Mouse (Mus musculus): ENCODE measurements around the gene Trim80. TPM values are rescaled to one million over a fixed set of nuclear protein-coding genes. Genes with fewer than 3 reads are reported as not detected.

The Trim80 gene
- polyA plus RNA-seq, 1 experiment: 0.28 TPM

DNA sequence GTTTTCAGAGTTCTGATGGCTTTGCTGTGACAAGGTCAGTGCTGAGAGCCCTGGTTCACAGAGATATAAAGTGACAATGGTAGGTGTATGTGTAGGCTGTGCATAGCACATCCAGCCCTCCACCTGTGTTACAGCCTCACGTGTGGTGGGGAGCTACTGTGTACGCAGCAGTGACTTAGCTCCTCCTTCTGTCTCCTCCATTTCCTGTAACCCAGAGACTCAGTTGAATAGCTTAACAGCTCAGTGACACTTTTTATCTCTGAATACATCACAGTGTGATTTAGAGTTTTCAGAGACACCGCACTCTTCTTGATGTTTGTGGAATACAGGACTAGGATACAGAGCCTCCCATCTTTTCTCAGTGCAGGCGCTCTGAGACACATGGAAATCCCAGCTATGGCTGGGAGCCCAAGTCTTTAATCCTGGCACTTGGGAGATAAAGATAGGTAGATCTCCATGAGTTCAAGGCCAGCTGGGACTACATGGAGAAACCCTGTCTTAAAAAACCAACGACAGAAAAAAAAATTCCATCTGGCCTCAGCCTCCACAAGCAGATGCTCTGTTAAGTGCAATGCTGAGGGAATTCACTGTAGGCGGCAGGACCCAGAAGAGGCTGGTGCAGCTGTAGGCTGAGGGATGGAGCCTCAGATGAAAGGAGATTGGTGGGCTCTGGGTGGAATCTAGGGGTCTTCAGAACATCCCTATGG lies 41.4 kb downstream of the Trim80 start:
- Histone ChIP-seq H3K36me3 (ENCODE audit: control insufficient read depth, insufficient read depth, low read length) (no peaks in the 10 kb centered on the region), H3K4me1 (ENCODE audit: control insufficient read depth, insufficient read depth, low read length) (no peaks in the 10 kb centered on the region), H3K27ac (ENCODE audit: insufficient read depth, low read depth, low read length) (no peak overlapping the region), H3K4me3 (ENCODE audit: insufficient read depth, low read depth, low read length) (no peak overlapping the region), H3K27me3 (replicated peaks; ENCODE audit: control insufficient read depth, insufficient read depth, low read length) (no peaks in the 10 kb centered on the region)
- TF ChIP-seq POLR2A (IDR thresholded peaks at IDR 0.05; ENCODE audit: low read depth, low read length) (no peak), CTCF (conservative IDR thresholded peaks at IDR 0.05; ENCODE audit: insufficient read depth, insufficient read length, low read depth, low read length) (no peak)
- no peak for DNase-seq
- 82% methylated on average over 6 of the region's 6 CpGs for WGBS

DNA sequence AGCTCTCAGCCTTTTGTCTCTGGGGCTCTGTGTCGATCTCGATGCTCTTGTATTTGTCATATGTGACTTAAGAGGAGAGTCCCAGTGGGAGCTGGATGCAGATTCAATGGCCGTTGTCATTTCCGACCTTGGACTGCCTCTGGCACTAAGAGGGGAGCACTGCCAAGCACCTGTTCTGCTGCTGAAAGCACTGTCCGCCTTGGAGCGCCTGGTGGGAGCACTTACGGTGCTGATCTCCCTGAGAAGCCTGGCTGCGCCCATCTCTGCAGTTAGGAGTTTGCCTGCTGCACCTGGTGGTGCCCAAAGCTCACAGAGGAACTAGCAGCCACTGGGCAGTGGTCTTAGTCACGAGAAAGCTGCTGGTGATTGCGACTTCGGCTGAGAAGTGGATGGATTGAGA lies 42.9 kb downstream of the Trim80 start:
- 72% methylated on average over 11 of the region's 11 CpGs for WGBS
- H3K27ac ChIP-seq (ENCODE audit: insufficient read depth, low read depth, low read length): no peak overlapping the region
- no peak for TF ChIP-seq CTCF (conservative IDR thresholded peaks at IDR 0.05; ENCODE audit: insufficient read depth, insufficient read length, low read depth, low read length)
- no peak for TF ChIP-seq POLR2A (IDR thresholded peaks at IDR 0.05; ENCODE audit: low read depth, low read length)
- no peaks in the 10 kb centered on the region for H3K27me3 ChIP-seq (replicated peaks; ENCODE audit: control insufficient read depth, insufficient read depth, low read length)
- no peak overlapping the region for H3K4me3 ChIP-seq (ENCODE audit: insufficient read depth, low read depth, low read length)
- H3K36me3 ChIP-seq (ENCODE audit: control insufficient read depth, insufficient read depth, low read length): no peaks in the 10 kb centered on the region
- H3K4me1 ChIP-seq (ENCODE audit: control insufficient read depth, insufficient read depth, low read length): no peaks in the 10 kb centered on the region
- DNase-seq: no peak

DNA sequence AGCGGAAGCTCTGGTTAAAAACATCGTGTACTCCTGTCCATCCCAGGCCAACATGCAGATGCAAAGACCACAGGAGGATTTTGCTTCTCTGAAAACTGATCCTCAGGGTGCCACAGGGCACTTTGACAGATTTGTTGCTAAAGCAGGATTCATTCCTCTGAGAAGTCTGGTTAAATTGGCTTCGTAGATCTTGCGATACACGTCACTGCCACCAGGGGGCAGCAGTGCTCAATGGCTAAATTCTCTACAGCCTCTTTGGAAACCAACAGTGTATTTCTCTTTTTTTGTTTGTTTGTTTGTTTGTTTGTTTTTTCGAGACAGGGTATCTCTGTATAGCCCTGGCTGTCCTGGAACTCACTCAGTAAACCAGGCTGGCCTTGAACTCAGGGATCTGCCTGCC lies 43.4 kb downstream of the Trim80 start:
- DNase-seq: peak; percentile 75
- WGBS: 18% methylated on average over 6 of the region's 6 CpGs
- no peak overlapping the region for H3K27ac ChIP-seq (ENCODE audit: insufficient read depth, low read depth, low read length)
- no peak overlapping the region for H3K4me3 ChIP-seq (ENCODE audit: insufficient read depth, low read depth, low read length)
- no peaks in the 10 kb centered on the region for H3K27me3 ChIP-seq (replicated peaks; ENCODE audit: control insufficient read depth, insufficient read depth, low read length)
- H3K4me1 ChIP-seq (ENCODE audit: control insufficient read depth, insufficient read depth, low read length): no peaks in the 10 kb centered on the region
- TF ChIP-seq CTCF (conservative IDR thresholded peaks at IDR 0.05; ENCODE audit: insufficient read depth, insufficient read length, low read depth, low read length) (peak; percentile 88), POLR2A (IDR thresholded peaks at IDR 0.05; ENCODE audit: low read depth, low read length) (no peak)
- H3K36me3 ChIP-seq (ENCODE audit: control insufficient read depth, insufficient read depth, low read length): no peaks in the 10 kb centered on the region

DNA sequence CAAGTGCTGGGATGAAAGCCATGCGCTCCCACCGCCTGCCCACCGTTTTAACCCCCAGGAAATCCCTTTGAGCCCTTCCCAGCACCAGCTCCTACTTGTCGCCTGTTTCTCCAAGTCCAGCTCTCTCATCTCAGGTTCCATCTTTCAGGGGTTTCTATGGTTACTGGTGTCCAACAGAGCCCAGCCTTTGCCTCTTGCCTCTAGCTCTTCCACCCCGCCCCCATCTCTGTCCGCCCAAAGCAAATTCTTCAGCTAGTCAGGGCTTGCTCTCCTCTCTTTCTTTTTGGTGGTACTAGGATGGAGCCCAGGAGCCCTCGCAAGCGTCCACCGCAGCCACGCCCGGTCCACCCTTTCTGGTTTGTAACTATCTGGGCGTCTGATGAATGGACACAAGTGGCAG lies 44.8 kb downstream of the Trim80 start:
- no peak overlapping the region for H3K4me3 ChIP-seq (ENCODE audit: insufficient read depth, low read depth, low read length)
- no peaks in the 10 kb centered on the region for H3K4me1 ChIP-seq (ENCODE audit: control insufficient read depth, insufficient read depth, low read length)
- WGBS: 79% methylated on average over 12 of the region's 12 CpGs
- DNase-seq: no peak
- no peaks in the 10 kb centered on the region for H3K36me3 ChIP-seq (ENCODE audit: control insufficient read depth, insufficient read depth, low read length)
- no peak overlapping the region for H3K27ac ChIP-seq (ENCODE audit: insufficient read depth, low read depth, low read length)
- no peak for TF ChIP-seq CTCF (conservative IDR thresholded peaks at IDR 0.05; ENCODE audit: insufficient read depth, insufficient read length, low read depth, low read length)
- no peak for TF ChIP-seq POLR2A (IDR thresholded peaks at IDR 0.05; ENCODE audit: low read depth, low read length)
- no peaks in the 10 kb centered on the region for H3K27me3 ChIP-seq (replicated peaks; ENCODE audit: control insufficient read depth, insufficient read depth, low read length)

DNA sequence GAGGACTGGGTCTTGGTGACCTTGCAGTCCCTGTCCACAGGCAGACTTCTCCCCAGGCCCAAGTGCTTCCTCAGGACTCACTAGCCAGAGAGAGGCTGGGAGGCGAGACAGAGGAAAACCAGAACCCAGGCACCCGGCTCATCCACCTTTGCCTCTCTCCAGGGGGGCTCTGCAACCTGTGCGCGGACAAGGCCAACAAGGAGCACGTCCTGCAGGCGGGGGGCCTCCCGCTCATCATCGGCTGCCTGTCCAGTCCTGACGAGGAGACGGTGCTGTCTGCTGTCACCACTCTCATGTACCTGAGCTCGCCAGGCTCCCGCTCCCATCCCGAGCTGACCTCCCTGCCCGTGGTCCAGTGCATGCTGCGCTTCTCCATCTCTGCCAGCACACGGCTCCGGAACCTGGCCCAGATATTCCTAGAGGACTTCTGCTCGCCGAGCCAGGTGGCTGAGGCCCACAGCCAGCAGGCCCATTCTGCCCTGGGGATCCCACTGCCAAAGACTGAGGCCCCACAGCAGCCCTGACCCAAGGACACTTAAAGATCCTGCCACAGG lies 48.3 kb downstream of the Trim80 start:
- DNase-seq: no peak
- Histone ChIP-seq H3K27ac (ENCODE audit: insufficient read depth, low read depth, low read length) (no peak overlapping the region), H3K36me3 (ENCODE audit: control insufficient read depth, insufficient read depth, low read length) (no peaks in the 10 kb centered on the region), H3K27me3 (replicated peaks; ENCODE audit: control insufficient read depth, insufficient read depth, low read length) (no peaks in the 10 kb centered on the region), H3K4me1 (ENCODE audit: control insufficient read depth, insufficient read depth, low read length) (no peaks in the 10 kb centered on the region; the same call in 1 of the 2 replicates), H3K4me3 (ENCODE audit: insufficient read depth, low read depth, low read length) (no peak overlapping the region)
- TF ChIP-seq CTCF (conservative IDR thresholded peaks at IDR 0.05; ENCODE audit: insufficient read depth, insufficient read length, low read depth, low read length) (no peak), POLR2A (IDR thresholded peaks at IDR 0.05; ENCODE audit: low read depth, low read length) (no peak)
- WGBS: 91% methylated on average over 19 of the region's 19 CpGs

DNA sequence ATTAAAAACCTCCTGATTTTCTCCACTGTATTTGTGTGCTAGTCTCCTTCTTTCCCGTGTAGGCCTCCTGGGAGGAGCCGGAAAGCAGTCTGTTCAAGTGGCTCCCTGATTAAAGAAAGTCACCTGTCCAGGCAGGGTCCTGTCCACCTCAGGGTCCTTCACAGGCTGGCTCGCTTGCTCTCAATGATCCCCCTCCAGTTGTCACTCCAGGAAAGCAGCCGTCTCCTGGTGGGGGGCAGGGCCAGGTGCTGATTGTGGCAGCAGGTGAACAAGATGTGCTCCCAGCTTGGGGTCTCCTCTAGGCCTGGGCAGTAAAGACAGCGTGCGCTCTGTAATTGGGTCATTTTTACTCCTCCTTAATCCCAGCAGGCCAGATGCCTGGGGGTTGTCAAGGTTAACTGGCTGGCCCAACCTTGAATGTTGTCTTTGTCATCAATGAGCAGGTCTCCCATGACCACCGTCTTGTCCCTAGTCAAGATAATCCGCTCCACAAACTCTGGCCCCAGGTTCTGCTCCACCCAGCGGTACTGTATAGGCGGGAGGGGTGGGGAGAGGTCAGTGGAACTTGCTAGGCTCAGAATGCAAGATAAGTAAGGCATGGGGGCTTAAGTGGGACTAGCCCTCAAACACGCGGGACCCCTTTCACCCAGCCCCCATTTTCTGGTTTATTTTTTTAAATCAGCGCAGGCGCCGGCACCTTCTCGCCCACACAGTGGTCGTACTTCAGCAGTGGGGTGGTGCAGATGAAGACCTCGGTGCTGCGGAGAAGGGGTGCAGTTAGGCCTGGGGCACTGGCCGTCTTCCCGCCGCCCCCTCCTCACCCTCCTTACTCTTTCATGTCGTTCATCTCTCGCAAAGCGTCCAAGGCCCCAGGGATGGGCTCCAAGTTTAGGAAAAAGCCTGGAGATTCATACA lies 50.4 kb downstream of the Trim80 start:
- 36% methylated on average over 25 of the region's 25 CpGs for WGBS
- peak overlapping the region; percentile 77 for H3K4me3 ChIP-seq (ENCODE audit: insufficient read depth, low read depth, low read length)
- no peaks in the 10 kb centered on the region for H3K36me3 ChIP-seq (ENCODE audit: control insufficient read depth, insufficient read depth, low read length)
- H3K4me1 ChIP-seq (ENCODE audit: control insufficient read depth, insufficient read depth, low read length): no peaks in the 10 kb centered on the region; the same call in 1 of the 2 replicates
- TF ChIP-seq POLR2A (IDR thresholded peaks at IDR 0.05; ENCODE audit: low read depth, low read length): no peak
- no peak for TF ChIP-seq CTCF (conservative IDR thresholded peaks at IDR 0.05; ENCODE audit: insufficient read depth, insufficient read length, low read depth, low read length)
- DNase-seq: no peak
- H3K27me3 ChIP-seq (replicated peaks; ENCODE audit: control insufficient read depth, insufficient read depth, low read length): no peaks in the 10 kb centered on the region
- H3K27ac ChIP-seq (ENCODE audit: insufficient read depth, low read depth, low read length): no peak overlapping the region
